Mouse (Mus musculus): ENCODE measurements around the gene Ncoa3. TPM values are rescaled to one million over a fixed set of nuclear protein-coding genes. Genes with fewer than 3 reads are reported as not detected.

Ncoa3 gene
- total RNA-seq, 2 experiments from 2014 or later: 32.1 to 35.9 TPM

GRCm38 (mm10) chr2:165969391-165969790 lies 23.0 kb upstream of the Ncoa3 start:
- DNase-seq (ENCODE audit: low spot score in 2 of 2): no peak

DNA sequence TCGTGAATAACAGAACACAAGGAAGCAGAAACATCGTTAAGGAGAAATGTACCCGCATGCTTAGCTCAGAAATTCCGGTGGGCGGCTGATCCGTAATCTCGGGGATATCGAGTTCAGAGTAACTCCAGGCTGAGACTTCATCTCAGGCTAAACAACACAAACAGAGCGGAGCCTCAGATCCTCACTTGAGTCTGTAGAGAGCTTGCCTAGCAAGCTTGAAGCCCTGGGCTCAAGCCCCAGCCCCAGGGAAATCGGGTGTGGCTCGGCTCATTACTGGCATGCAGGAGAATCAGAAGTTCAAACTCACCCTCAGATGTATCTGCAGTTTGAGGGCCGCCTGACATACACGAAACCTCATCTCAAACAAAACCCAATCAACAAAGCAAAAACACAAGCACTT lies 22.5 kb upstream of the Ncoa3 start:
- DNase-seq (ENCODE audit: low spot score in 2 of 2): no peak

DNA sequence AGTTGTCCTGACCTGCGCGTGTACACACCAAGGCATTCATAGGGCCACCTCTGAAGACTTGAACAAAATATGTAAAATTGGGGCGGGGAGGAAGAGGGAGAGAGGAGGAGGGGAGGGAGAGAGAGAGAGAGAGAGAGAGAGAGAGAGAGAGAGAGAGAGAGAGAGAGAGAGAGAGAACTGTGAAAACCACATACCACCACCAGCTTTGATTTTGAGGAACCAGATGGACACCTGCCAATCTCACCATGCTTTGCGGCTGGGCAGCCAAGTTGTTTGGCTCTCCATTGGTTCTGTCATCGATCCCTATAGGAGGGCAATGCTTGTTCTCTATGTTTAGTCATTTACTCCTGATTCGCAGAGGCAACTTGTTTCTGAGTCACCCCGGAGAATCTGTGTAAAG lies 21.7 kb upstream of the Ncoa3 start:
- no peak for DNase-seq (ENCODE audit: low spot score in 2 of 2)

GRCm38 (mm10) chr2:165974383-165974782 lies 18.1 kb upstream of the Ncoa3 start:
- DNase-seq (ENCODE audit: low spot score in 2 of 2): no peak

- no peak for DNase-seq (ENCODE audit: low spot score in 2 of 2)
Measured at GRCm38 (mm10) chr2:165976186-165976585, 16.2 kb upstream of the Ncoa3 start.

- DNase-seq (ENCODE audit: low spot score in 2 of 2): no peak
Measured at GRCm38 (mm10) chr2:165976874-165977273, 15.6 kb upstream of the Ncoa3 start.

DNA sequence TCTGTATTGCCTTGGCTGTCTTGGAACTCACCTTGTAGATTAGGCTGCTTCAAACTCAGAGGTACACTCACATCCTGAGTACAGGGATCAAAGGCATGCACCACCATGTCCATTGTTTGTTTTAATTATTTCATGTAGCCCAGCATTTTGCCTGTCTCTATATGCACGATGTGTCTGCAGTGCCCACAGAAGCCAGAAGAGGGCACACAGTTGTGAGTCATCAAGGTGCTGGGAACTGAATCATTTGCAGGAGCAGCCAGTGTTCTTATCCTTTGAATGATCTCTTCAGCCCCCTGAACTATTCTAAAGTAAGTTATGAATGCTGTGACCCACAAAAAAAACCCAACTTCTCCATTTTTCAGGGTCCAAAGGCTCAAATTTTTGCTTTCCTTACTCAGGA lies 14.3 kb upstream of the Ncoa3 start:
- DNase-seq (ENCODE audit: low spot score in 2 of 2): no peak

DNA sequence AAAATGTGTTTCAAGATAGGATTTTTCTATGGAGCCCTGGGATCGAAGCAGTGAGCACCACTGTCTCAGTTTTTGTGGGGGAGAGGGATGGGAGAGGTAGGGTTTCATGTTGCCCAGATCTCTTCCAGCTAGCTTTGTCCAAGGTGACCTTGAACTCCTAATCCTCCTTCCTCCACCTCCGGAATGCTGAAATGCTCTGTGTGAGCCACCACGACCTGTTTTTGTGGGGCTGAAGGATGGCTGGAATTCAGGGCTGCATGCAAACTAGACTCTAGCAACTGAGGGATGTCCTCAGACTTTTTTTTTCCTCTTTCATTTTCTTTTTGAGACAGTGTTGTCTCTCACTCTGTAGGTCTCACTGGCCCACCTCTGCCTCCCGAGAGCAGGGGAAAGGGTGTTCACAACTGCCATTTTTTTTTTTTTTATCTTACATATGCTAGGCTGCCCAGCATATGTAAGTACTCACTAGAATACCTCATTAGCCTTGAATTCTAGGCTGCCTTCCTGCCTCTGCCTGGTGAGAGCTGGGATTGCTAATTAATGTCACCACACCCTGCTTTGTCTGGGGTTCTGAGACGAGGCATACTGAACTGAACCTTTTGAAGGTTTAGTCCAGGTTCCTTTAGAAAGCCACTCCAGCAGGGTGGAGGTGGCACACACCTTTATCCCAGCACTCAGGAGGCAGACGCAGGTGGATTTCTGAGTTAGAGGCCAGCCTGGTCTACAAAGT lies 11.0 kb upstream of the Ncoa3 start:
- DNase-seq (ENCODE audit: low spot score in 2 of 2): no peak

DNA sequence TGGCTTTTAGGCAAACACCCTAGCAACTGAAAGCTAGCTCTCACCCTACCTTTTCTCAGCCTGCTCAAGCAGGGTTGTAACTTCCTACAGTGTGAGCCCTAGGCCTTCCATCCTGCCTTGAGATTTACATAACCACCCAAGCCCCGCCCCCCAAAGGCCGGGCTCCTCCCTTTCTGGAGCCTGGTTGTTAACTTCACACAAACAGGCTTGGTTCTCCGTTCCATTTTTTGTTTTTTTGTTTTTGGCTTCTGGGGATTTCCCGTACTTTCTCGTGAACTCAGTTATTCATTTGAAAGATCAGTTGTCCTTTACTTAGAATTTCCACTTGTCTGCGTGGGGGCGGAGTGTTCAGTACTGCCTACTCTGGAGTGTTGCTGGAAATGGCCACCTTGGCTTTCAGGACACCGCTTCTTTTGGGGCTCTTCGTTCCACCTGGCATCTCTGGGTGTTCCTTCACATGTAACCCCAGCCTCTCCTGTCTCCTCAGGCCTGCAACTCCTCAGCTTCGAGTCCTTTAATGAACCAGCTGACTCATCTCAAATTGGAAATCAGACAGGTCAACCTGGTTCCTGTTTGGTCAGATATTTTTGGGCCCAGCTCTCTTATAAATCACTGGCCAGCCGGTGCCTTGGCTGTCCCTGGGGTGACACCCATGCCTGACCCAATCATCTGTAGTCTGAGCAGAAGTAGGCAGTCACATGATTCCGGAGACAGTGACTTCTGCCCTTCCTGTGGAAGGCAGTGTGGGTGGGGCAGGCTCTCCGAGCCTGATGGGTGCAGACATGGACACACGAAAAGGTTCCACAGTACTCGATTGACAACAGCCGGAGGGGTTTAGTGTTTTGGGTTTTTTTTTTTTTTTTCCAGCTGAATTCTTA lies 9.7 kb upstream of the Ncoa3 start:
- peak; percentile 46 to 63 for DNase-seq (ENCODE audit: low spot score in 2 of 2)

DNA sequence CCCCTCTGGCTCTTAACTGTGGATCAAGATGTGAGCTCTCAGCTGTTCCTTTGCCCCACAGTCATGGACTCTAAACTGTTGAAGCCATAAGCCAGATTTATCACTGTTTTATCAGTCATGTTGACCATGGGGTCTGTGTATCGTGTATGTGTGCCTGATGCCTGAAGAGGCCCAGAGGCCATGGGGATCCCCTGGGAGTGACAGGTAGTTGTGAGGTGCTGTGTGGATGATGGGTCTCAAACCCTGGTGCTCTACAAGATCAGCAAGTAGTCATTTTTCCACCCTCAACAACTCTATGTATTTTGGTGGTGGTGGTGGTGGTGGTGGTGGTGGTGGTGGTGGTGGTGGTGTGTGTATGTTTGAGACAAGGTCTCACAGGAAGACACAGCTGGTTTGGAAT lies 8.1 kb upstream of the Ncoa3 start:
- no peak for DNase-seq (ENCODE audit: low spot score in 2 of 2)

DNA sequence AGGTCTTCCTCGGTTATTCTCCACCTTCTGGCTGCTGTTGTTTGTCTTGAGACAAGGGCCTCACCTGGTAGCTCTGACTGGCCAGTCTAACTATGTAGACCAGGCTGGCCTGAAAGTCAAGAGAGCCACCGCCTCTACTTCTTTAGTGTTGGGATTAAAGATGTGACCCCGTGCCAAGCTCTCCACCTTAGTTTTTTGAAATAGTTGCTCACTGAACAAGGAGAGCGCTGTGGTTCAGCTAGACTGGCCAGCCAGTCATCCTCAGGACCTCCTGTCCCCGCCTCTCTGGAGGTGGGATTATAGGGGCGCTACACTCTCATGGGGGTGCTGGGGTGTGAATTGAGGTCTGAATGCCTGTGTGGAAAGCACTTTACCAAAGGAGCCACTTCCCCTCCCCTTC lies 7.5 kb upstream of the Ncoa3 start:
- DNase-seq (ENCODE audit: low spot score in 2 of 2): no peak

GRCm38 (mm10) chr2:165985581-165985980 lies 6.9 kb upstream of the Ncoa3 start:
- no peak for DNase-seq (ENCODE audit: low spot score in 2 of 2)

- DNase-seq (ENCODE audit: low spot score in 2 of 2): peak; percentile 48 to 55
Measured at GRCm38 (mm10) chr2:165986921-165987453, 5.4 kb upstream of the Ncoa3 start.

- peak; percentile 12 to 41 for DNase-seq (ENCODE audit: low spot score in 2 of 2)
Measured at GRCm38 (mm10) chr2:165993173-165993900, 901 bp downstream of the Ncoa3 start.

DNA sequence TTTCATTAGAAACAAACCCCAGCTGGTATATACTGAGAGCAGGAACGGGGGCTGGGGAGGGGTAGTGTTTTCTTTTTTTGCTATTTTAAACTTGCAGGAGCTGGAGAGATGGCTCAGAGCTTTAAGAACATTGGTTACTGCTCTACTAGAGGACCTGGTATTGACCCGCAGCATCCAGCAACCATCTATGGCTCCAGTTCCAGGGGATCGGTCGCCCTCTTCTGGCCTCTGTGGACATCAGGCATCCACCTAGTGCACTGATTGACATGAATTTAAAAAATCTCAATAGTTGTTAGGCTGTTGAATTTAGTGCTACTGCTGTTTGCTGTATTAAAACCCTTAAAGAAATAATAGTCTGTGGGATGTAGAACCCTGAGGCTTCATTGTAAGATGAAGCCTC lies 1.9 kb downstream of the Ncoa3 start:
- no peak for DNase-seq (ENCODE audit: low spot score in 2 of 2)

DNA sequence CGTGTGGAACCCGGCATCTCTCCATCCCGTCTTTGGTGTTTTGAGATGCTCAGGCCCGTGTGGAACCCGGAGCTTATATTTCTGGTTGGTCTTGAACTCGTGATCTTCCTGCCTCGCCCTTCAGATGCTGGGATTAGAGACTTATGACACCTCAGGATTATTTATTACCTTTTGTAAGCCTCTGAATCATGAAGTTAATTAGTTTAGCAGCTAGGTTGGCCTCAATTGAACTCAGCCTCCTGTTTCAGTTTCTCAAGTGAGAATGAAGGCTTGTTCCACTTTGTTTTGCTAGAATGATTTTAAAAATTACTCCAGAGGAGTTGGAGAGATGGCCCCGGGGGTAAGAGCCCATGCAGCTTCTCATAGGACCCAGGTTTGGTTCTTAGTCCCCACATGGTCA lies 3.3 kb downstream of the Ncoa3 start:
- DNase-seq (ENCODE audit: low spot score in 2 of 2): no peak

- no peak for DNase-seq (ENCODE audit: low spot score in 2 of 2)
Measured at GRCm38 (mm10) chr2:165996130-165996529, 3.7 kb downstream of the Ncoa3 start.

DNA sequence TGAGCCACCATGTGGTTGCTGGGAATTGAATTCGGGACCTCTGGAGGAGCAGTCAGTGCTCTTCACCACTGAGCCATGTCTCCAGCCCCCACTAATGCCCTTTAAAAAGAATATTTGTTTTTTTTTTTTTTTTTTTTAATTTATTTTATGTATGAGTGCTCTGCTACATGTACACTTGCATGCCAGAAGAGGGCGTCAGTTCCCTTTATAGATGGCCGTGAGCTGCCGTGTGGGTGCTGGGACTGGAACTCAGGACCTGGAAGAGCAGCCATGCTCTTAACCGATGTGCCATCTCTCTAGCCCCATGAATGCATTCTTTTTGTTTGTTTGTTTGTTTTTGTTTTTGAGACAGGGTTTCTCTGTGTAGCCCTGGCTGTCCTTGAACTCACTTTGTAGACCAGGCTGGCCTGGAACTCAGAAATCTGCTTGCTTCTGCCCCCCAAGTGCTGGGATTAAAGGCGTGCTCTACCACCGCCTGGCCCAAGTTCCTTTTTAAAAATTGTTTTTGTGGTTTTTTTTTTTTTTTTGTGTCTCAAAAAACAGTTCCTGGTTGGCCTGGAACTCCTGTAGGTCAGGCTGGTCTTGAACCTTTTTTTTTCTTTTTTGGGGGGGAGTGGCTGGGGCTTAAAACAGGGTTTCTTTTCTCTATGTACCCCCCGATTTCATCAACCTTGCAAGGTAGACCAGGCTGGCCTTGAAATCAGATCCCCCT lies 5.0 kb downstream of the Ncoa3 start:
- no peak for DNase-seq (ENCODE audit: low spot score in 2 of 2)

DNA sequence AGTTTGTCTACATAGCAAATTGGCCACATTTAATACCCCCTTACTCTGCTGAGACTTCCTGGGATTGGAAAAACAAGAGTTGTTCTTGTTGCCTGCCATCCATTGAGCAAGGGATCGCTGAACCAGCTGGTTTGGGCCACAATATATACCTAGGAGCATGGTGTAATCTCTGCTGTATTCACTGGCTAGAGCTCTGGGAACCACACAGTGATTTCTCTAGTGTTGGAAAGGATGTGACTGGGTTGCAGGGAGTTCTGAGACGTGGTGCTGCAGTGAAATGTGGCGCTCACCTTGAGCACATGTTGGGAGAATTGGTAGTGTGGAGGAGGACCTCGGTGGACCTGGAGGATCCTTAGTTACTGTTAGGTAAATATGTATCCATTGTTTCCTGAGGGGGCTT lies 6.5 kb downstream of the Ncoa3 start:
- DNase-seq (ENCODE audit: low spot score in 2 of 2): no peak

DNA sequence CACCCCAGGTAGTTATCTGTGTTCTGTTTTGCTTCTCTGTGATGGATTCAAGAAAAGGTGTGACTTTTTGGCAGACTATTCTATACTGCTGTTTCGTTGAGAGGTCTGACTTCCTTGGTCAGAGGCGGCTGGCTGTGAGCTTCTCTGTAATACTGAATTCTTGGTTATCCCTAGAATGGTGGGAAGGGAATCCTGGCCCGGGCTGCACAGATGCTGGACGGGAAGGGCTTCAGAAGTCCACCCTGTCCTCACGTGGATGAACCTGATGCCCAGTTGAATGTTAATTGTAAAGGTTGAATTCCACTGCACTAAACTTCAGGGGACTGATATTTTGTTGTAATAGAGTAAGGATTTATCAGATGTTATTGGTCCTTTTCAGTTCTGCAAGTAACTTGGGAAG lies 7.4 kb downstream of the Ncoa3 start:
- no peak for DNase-seq (ENCODE audit: low spot score in 2 of 2)

GRCm38 (mm10) chr2:166000242-166000641 lies 7.8 kb downstream of the Ncoa3 start:
- DNase-seq (ENCODE audit: low spot score in 2 of 2): no peak
